Mouse (Mus musculus) neural tube, embryonic 10.5 days (tissue): ENCODE data around the gene Rpf2.

ENCODE experiments used
- DNase-seq: peaks from one replicate; pipeline ENCODE4 v3.0.0-alpha.2; 2017; ENCODE audit warnings: low spot score; ENCODE audit errors: extremely low spot score

The Rpf2 gene

GRCm38 (mm10) chr10:40246374-40247165 lies at the start of gene Rpf2:
Gene Rpf2, minus strand, starts transcription at chr10:40247036.
- DNase-seq, result peak; percentile 89

DNA sequence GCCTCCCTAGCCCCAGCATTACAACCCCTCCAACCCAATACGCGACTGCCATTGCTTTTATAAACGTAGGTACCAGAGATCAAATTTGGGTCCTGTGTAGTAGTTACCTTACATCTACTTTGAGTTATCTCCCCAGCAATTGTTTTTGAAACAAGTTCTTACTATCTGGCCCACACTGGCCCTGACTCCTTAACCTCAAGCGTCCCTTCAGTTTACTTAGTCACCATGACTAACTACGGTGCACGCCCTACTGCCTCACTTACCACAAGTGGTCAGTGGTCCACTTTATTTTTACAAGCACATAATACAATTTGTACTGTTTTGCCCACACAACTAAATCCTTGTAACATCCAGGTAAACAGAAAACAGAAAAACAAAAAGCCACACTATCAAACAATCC lies 45.8 kb upstream of the Rpf2 start:
- no peak for DNase-seq

DNA sequence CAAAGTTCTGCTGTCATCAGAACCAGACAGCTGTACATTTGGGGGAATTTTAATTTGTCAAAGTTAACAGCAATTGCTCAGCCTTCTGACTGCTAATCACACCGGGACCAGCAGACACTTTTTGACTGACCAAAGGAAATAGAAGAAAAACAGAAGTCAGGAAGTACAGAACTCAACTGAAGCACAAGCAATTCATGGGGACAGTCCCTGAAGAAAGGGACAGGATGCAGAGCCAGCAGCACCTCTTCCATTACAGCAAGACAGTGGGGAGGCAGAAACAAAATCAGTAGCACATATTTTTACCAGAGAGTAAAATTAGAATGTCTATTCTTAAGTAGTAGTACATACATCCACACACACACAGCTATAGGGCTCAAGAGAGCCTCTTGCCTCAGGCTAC lies 39.9 kb upstream of the Rpf2 start:
- DNase-seq, result no peak

DNA sequence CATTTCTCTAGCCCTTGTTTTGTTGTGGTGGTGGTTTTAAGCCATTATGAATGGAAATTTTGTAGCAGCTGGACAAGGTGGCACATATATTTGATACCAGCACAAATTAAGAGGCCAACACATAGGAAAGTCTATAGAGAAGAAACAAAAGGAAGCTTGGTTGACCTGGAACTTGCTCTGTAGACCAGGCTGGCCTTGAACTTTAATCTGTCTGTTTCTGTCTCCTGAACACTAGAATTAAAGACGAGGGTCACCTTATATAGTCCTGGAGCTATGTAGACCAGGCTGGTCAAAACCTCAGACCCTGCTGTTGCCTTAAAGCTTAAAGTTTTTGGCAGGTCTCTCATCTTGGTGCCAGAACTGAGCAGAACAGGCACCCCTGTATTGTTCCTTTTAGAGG lies 38.7 kb upstream of the Rpf2 start:
- no peak for DNase-seq

GRCm38 (mm10) chr10:40284997-40285396 lies 38.2 kb upstream of the Rpf2 start:
- no peak for DNase-seq

DNA sequence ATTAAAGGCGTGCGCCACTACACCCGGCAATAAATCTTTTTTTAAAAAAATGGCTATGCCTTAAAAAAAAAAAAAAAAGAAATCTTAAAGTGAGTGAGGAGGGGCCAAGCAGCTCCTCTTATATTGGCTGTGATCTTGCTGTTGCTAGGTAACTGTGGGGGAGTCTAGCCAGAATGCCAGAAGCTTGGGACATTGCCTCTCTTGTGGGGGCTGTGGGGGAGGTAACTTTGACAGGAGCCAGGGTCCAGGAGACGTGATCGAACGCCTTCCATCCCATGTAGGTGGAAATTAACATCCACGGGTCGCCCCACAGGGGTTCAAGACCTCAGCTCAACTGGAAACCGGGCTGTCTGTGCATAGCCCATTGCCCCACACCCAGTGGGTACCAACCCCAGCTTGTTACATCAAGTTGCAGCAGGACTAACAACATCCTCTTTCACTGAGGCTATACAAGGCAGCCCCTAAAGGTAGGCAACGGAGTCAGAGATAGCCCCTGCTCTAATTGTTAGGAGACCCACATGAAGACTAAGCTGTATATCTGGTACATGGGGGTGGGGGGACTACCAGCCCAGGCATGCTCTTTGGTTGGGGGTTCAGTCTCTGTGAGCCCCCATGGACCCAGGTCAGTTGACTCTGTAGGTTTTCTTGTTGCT lies 37.5 kb upstream of the Rpf2 start:
- no peak for DNase-seq

GRCm38 (mm10) chr10:40283636-40284035 lies 36.8 kb upstream of the Rpf2 start:
- DNase-seq, result no peak

DNA sequence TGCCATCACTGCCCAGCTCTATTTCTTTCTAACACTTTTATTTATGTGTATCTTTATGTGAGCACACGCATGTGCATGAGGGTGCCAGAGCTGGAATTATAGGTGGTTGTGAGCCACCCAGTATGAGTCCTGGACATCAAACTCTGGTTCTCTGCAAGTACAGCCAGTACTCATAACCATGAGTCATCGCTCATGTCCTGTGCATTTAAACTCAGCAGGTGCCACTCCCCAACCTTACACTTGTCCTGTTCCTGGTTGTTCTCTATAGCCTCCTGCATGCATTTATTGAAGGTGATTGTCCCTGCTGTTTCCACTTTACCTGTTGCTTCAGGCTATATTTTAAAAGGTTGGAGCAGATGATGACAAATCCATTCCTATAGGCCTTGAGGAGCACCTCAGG lies 34.7 kb upstream of the Rpf2 start:
- DNase-seq, result no peak

- DNase-seq, result no peak
Measured at GRCm38 (mm10) chr10:40278317-40278716, 31.5 kb upstream of the Rpf2 start.

DNA sequence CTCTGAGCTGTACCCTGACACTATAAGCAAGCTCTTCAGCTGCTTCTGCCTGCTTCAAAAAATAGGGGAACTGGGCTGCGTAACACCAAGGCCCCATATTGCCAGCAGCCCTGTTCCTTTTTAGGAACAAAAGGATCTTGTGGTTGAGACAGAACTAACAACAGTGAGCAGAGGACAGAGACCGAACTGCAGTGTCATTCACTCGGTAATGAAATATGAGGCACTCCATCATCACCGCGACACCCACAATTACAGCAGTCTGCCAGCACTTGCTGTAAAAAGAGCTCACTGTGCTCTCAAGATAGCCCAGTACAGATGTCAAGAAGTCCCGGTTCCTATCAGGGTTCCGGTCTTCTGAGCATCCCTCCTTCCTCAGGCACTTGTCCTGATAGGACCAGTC lies 29.2 kb upstream of the Rpf2 start:
- no peak for DNase-seq

DNA sequence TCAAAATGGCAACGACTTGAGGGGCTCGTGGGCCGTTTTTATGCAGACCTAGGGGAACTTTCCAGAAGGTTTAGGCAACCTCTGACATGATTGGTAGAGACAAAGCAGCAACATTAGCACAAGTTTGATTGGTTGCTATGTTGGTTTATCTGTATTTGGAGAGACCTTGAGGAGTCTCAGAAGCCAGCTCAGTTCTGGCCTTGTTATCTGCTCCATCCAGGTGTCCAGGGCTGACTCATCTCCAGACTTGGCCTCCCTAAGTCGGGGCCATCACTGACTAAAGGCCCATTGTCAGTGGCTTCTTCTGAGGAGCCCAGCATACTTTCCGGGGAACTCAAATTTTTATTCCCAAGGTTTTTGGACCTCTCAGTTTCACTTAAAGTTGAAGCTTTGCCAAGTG lies 27.1 kb upstream of the Rpf2 start:
- DNase-seq, result no peak

DNA sequence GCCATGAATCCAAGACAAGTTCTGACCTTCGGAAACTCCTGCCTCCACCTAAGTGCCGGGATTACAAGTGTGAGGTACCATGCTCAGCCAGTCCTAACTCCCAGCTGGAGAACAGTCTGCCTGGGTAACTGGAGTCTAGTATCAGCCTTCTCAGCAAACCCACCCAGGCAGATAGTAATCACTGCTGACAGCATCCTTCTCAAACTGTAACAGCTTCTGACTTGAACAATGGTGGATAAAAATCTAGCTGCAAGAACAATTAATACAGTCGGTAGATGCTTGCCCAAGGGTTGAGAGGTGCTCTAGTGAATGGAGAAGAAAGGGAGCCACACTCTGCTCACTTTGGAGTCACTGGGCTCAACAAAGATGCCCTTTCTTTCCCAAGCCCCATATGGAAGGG lies 24.4 kb upstream of the Rpf2 start:
- no peak for DNase-seq

DNA sequence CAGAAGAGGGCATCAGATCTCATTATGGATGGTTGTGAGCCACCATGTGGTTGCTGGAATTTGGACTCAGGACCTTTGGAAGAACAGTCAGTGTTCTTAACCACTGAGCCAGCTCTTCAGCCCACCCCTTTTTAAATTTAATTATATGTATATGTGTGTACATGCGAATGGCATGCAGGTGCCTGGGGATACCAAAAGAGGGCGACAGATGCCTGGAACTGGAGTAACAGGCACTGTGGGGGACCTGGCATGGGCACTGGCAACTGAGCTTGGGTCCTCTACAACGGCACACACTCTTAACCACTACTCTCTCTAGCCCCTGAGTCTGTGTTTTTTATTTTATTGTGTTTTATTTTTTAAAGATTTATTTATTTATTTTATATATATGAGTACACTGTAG lies 18.1 kb upstream of the Rpf2 start:
- DNase-seq, result no peak

GRCm38 (mm10) chr10:40263691-40264090 lies 16.9 kb upstream of the Rpf2 start:
- DNase-seq, result no peak

GRCm38 (mm10) chr10:40262200-40262599 lies 15.4 kb upstream of the Rpf2 start:
- no peak for DNase-seq

- no peak for DNase-seq
Measured at GRCm38 (mm10) chr10:40260305-40260704, 13.5 kb upstream of the Rpf2 start.

GRCm38 (mm10) chr10:40259542-40259941 lies 12.7 kb upstream of the Rpf2 start:
- no peak for DNase-seq

DNA sequence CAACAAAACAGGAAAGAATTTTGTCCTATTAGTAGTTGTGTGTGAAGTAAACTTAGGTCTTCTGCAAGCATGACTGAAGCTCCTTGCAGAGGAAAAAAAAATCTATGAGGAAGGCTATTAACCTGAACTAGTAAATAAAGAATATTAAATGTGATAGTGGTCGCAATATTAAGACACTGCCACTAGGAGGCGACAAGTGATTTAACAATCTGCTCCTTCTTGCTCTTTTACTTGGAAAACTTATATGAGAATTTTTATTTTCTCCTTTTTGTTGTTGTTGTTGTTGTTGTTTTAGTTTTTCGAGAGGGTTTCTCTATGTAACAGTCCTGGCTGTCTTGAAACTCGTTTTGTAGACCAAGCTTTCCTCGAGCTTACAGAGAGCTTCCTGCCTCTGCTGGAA lies 12.1 kb upstream of the Rpf2 start:
- DNase-seq, result no peak

GRCm38 (mm10) chr10:40258401-40258966 lies 11.6 kb upstream of the Rpf2 start:
- DNase-seq, result peak; percentile 86

DNA sequence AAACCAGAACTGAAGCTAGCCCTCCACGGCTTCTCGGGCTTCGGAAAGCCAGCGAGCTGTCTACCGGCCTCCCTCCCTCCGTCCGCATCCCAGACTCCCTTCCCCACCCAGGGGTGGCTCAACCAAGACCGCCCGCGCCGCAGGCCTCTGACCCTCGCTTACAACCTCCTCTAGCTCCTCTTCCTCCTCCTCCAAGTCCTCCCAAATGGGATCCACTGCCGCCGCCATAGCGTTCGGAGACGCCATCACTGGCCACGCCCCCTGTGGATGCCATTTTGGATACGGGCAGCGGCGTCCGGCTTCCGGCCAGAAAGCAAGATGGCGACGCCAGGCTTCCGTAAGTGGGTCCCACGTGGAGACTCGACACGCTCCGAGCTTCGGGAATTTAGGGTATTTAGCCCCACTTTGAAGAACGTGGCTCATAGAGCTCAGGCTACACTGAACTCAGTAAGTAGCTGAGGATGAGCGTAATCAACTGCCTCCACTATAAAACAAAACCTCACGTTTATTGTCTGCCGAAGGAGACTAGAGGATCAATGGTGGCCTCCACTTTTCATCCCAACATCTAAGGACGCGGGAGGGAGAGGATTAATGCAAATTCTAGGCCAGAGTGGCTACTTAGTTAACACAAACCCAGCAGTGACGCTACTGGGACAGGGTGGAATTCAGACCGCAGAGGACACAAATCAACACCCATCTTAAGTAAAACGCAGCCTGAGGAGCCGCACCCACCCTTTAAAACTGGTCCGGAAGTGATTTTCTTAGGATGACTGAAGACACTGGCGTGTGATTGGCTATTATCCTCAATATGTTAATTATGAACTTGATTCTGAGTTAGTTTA lies 10.8 kb upstream of the Rpf2 start, which contains the start of gene Gtf3c6:
Gene Gtf3c6 (minus strand): TSS at position 695 of the 842 bp plus-strand sequence.
- DNase-seq, result peak; percentile 95

DNA sequence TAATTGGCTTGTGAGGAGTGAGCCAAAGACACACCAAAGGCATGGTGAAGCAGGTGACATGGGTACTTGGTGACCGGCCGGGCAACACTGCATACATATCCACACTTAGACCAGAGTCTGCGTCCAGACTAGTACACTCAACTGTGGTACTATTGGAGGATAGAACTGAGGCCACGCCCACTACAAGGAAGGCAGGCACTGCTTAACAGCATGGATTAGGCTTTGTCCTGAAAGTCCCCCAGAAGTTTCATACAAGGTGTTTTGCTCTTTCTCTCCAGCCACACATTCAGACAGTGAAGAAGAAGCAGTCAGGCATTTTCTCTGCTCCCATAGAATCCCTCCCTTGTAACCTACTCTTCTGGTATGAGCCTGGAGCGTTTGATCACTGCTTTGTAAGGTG lies 9.9 kb upstream of the Rpf2 start:
- DNase-seq, result peak; percentile 61

DNA sequence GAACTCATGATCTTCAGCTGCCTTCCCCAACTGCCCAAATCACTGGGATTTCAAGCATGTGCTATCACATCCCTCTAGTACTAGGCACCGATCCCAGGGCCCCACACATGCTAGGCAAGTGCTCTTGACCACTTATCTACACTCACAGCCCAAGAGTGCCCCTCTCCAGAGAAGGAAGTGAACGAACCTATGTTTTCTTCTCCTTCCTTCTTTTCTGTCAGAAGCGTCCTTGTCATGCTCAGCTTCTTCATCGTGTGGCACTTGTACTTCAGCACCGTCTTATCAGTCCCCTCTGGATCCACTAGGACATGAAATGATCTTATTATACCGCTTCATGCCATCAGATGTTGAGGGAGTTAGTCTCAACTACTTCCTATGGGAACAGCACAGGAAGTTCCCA lies 4.1 kb upstream of the Rpf2 start:
- no peak for DNase-seq
